Mouse (Mus musculus) heart, adult 8-10 months (tissue): ENCODE results near the gene Dixdc1. TPM values are rescaled to one million over a fixed set of nuclear protein-coding genes. Genes with fewer than 3 reads are reported as not detected.

Source experiments
- DNase-seq: peaks from one replicate; pipeline ENCODE4 v3.0.0; 2022; ENCODE audit warnings: low spot score
- total RNA-seq, 4 experiments: library from RNA; stranded (reverse); gene quantifications; 2 replicates each; pipeline ENCODE4 v1.2.4; 2022

The Dixdc1 gene
- total RNA-seq, 4 experiments from 2014 or later = 5.3 to 12.8 (median 6.1) TPM

GRCm38 (mm10) chr9:50745806-50746205 is 6.5 kb upstream of the Dixdc1 start:
- DNase-seq = no peak

- DNase-seq = no peak
Measured at GRCm38 (mm10) chr9:50742744-50743143, 3.4 kb upstream of the Dixdc1 start.

- no peak for DNase-seq
Measured at GRCm38 (mm10) chr9:50742261-50742660, 2.9 kb upstream of the Dixdc1 start.

GRCm38 (mm10) chr9:50740867-50741784 is 1.8 kb upstream of the Dixdc1 start:
- no peak for DNase-seq

GRCm38 (mm10) chr9:50734989-50735388 is 4.3 kb downstream of the Dixdc1 start:
- DNase-seq = peak; percentile 50

- no peak for DNase-seq
Measured at GRCm38 (mm10) chr9:50732560-50732959, 6.8 kb downstream of the Dixdc1 start.

DNA sequence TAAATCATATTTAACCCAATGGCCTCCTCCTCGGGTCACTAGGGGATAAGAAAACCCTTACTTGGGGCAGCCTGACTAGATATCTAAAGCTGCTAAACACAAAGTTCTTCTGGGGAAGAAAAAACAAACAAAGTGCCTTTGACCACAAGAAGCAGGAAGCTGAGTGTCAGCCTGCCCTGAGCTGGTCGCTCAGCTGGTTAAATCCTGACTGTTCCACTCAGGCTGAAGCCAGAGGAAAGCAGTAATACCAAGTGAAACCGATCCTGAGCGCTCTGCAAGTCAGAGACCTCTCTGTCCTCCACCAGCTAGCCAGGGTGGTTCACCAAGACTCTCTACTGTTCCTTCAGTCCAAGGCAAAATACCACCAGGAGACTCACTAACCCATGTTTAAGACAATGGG is 9.7 kb downstream of the Dixdc1 start:
- no peak for DNase-seq

- no peak for DNase-seq
Measured at GRCm38 (mm10) chr9:50727925-50728651, 11.2 kb downstream of the Dixdc1 start.

DNA sequence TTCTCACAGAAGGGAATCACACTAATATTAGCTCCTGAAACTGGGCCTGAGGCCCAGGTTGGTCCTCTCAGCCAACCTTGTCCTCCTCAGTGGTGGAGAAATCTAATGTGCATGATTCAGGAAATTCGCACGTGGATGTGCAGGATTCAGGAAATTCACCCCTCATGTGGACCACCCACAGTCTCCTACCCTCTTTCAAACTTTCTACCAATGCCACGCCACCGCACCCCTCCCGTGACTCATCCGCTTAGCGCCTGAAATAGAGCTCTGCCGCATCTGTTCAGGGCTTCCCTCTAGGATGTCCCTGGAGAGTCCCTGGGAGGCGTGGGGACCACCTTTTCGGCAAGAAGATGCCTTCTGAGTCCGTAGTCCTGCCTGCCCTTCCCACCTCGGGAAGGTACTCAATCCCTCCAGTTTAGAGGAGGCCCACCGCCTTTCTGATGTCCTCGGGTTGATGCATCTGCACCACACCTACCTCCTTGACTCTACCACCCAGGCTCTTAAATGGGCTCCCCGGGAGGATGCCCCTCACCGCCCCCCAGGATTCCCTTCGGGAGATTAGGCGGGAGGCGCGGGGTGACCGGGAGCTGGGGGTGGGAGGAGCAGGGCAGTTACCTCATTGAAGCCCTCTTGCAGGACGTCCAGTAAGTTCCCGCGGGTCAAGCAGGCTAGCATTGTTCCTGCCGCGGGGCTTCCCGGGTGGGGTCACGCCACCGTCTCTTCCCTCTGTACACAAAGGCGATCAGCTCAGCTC is 12.0 kb downstream of the Dixdc1 start:
- no peak for DNase-seq

DNA sequence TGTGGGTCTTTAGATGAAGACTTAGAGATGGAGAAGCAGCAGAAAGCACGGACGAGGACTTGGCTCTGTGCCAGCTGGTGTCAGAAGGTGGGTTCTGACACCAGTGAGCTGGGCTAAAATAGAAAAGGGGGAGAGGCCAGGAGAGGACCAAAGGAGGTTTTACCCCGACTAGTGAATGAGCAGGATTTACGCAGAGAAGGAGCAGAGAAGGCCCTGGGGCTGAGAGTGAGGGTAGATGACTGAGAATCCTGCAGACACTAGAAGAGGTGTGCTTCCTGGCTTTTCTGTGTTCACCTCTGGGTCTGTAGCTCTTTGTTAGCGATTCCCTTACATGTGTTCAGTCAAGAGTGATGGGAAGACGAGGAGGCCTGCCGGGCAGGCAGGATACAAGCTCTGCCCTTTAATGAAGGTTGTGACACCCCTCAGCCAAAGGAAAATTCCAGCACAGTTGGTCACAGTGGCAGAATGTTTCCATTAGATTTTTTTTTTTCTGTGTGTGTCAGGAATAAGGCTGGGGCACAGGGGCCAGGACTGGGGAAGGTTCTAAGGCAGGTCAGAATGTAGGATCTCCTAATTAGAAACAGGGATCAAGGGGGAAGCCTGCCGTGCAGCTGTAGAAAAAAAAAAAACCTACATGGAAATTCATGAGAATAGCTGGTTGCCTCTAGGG is 13.3 kb downstream of the Dixdc1 start:
- DNase-seq = no peak

- DNase-seq = no peak
Measured at GRCm38 (mm10) chr9:50724661-50725330, 14.5 kb downstream of the Dixdc1 start.

GRCm38 (mm10) chr9:50724147-50724546 is 15.2 kb downstream of the Dixdc1 start:
- no peak for DNase-seq

DNA sequence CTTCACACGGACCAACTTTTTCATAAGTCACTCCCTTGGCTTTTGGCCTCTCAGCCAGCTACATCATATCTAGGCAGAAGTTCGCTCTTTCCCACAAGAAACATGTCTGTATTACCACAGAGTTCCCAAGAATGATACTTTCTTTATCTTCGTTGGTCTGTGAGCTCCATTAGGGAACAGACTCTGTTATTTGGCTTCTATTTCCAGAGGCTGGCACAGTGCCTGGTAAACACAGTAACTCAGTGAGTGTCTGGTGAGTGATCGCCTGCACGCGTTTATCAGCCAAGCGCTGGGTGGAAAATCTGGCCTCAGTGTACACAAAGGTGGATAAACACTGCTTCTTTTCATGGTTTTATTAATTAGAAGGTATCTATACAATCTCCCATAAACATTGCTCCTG is 15.9 kb downstream of the Dixdc1 start:
- peak; percentile 81 for DNase-seq

GRCm38 (mm10) chr9:50722451-50722911 is 16.8 kb downstream of the Dixdc1 start:
- no peak for DNase-seq

DNA sequence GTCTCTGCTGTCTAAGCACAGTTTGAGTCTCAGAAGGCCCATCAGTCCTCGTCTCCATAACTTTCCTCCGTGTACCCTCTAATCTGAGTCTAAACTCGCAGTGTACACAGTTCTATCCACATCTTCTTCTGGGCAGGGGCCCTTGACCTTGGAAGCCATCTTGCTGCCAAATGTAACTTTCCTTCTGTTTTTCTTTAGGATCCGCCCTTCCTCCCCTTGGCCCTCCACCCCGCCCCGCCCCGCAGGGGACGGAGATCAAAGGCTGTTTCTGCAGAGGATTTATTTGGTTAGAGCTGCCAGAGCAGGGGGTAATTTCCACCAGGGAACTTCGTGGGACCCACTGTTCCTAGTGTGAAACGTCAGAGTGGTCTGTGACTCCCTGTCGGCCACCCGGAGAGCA is 18.3 kb downstream of the Dixdc1 start:
- DNase-seq = no peak

DNA sequence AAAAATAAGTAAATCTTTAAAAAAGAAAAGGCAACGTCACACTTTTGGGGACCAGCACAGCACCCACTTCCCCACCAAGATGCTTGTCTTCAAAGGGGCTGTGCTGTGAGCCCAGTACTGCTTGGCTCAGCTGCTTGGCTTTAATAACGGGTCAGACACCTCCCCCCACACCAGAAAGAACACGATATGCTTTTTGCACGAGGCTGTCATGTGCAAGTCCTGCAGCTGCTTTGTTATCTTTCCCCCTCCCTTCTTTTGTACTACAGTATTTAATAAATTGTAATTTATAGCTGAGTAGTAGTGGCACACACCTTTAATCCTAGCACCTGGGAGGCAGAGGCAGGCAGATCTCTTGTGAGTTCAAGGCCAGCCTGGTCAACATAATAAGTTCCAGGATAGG is 20.4 kb downstream of the Dixdc1 start:
- no peak for DNase-seq

GRCm38 (mm10) chr9:50714188-50714587 is 25.1 kb downstream of the Dixdc1 start:
- no peak for DNase-seq

- no peak for DNase-seq
Measured at GRCm38 (mm10) chr9:50711337-50711736, 28.0 kb downstream of the Dixdc1 start.

GRCm38 (mm10) chr9:50709108-50709507 is 30.2 kb downstream of the Dixdc1 start:
- DNase-seq = no peak

DNA sequence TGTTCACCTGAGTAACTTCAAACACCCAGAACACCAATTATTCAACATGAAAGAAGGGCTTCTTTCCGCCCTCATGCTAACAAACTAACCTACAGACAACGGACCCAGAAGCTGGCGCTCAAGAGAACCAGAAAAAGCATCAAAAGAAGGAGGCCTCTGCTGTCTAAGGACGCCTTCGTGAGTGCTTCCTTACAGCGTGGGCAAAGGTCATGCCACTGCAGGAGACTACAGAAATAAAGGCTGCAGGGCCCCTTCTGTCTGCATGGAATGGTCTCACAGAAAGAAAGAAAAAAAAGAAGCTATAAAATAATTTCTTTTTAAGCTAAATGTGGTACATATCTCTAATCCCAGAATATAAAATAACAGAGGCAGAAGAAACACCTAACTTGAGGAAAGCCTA is 34.4 kb downstream of the Dixdc1 start:
- no peak for DNase-seq
